Comparison of ENCODE assay signal across 10 mouse cellular contexts in genomic region chr15:98256271-98256670, GRCm38 (mm10). TPM values are rescaled to one million over a fixed set of nuclear protein-coding genes. Genes with fewer than 3 reads are reported as not detected.
DNase-seq lines count a peak whose midpoint lies in the region.
"Had no signal": no experiment of that assay in that cellular context is flagged by ENCODE, and none has a peak within 500 bp of the region (broad histone marks: within the 10 kb centered on the region; RNA-seq: fewer than 3 reads in every experiment).

No protein-coding gene starts in this region.

- DNase-seq in left cerebral cortex, postnatal 4 days: peak; percentile 45
- DNase-seq in left cerebral cortex, postnatal 25 days (ENCODE audit: low spot score in 2 of 2): no peak
- peak; percentile 49 for DNase-seq in brain, adult 2 months (ENCODE audit: low read depth, low spot score)
- DNase-seq in cerebellum, adult 8-10 months: peak; percentile 10
- DNase-seq in gastrocnemius, postnatal 25 days: peak; percentile 15
- no peak for DNase-seq in spleen, postnatal 10 days (ENCODE audit: low spot score in 2 of 2)
- DNase-seq in yolk sac, embryonic 10.5 days (ENCODE audit: low spot score): no peak
- DNase-seq: heart, postnatal 36 days; right cerebral cortex, postnatal 25 days had no signal

- intact Hi-C loops in left cerebral cortex, postnatal 4 days (cut with DNase I): no loop called here
- intact Hi-C loops in left cerebral cortex, postnatal 25 days (cut with DNase I): no loop called here

RNA-seq across cellular contexts. Expression of gene H1fnt, which starts 0.8 kb away (rescaled TPM):
- total RNA-seq in left cerebral cortex, postnatal 4 days (2021): not detected
- total RNA-seq in left cerebral cortex, postnatal 25 days (2021): not detected
- total RNA-seq in gastrocnemius, postnatal 25 days (2021): not detected
- total RNA-seq: heart, adult 2 months; heart, postnatal 36 days had no signal

RNA-seq across cellular contexts. Expression of gene Olfr286, which starts 22.0 kb away (rescaled TPM):
- total RNA-seq in left cerebral cortex, postnatal 4 days (2021): not detected
- total RNA-seq in left cerebral cortex, postnatal 25 days (2021): not detected
- not detected for total RNA-seq in gastrocnemius, postnatal 25 days (2021)
- total RNA-seq: heart, adult 2 months; heart, postnatal 36 days had no signal

RNA-seq across cellular contexts. Expression of gene Olfr287, which starts 35.4 kb away (rescaled TPM):
- total RNA-seq in left cerebral cortex, postnatal 4 days (2021): under 1 TPM in 1 of 2 experiments, not detected in 1; 0.20 TPM
- total RNA-seq in left cerebral cortex, postnatal 25 days (2021): 1 to 10 TPM; 4.0 to 4.2 TPM
- total RNA-seq in gastrocnemius, postnatal 25 days (2021): not detected
- total RNA-seq: heart, adult 2 months; heart, postnatal 36 days had no signal

RNA-seq across cellular contexts. Expression of gene Gm44579, which starts 35.5 kb away (rescaled TPM):
- total RNA-seq in left cerebral cortex, postnatal 4 days (2021): not detected
- not detected for total RNA-seq in left cerebral cortex, postnatal 25 days (2021)
- not detected for total RNA-seq in gastrocnemius, postnatal 25 days (2021)
- total RNA-seq: heart, adult 2 months; heart, postnatal 36 days had no signal

RNA-seq across cellular contexts. Expression of gene Zfp641, which starts 39.7 kb away (rescaled TPM):
- total RNA-seq in left cerebral cortex, postnatal 4 days (2021): 10 to 100 TPM; 11.8 to 13.4 TPM
- total RNA-seq in left cerebral cortex, postnatal 25 days (2021): 1 to 10 TPM; 5.6 to 5.7 TPM
- total RNA-seq in gastrocnemius, postnatal 25 days (2021): 10 to 100 TPM; 11.0 to 11.9 TPM

Comparison
In these comparisons a context has a peak if more than half of its experiments do, and no peak if none do; other contexts are left out.
1. DNase-seq: peak in left cerebral cortex, postnatal 4 days (single experiment), brain, adult 2 months (single experiment), cerebellum, adult 8-10 months (single experiment) and gastrocnemius, postnatal 25 days (single experiment); none in left cerebral cortex, postnatal 25 days (0 of 2), spleen, postnatal 10 days (0 of 2) and yolk sac, embryonic 10.5 days (single experiment).
2. RNA of gene Olfr287, which starts 35.4 kb away (total RNA-seq): 4.0 to 4.2 TPM in left cerebral cortex, postnatal 25 days; 0.20 TPM in left cerebral cortex, postnatal 4 days and not detected in gastrocnemius, postnatal 25 days; every median in the first group is over 4 times any median in the second.